22 mouse cellular contexts compared by ENCODE assay signal in genomic region chr1:95448962-95449558, GRCm38 (mm10).
A peak's percentile ranks its signal among the peaks of the same experiment; 100 is the strongest.
DNase-seq lines count a peak whose midpoint lies in the region; ATAC-seq and TF ChIP-seq lines count a peak whose summit lies in the region.
"Had no signal": no experiment of that assay in that cellular context is flagged by ENCODE, and none has a peak within 500 bp of the region (broad histone marks: within the 10 kb centered on the region; RNA-seq: fewer than 3 reads in every experiment).

No protein-coding gene starts in this region.

- H3K4me1 ChIP-seq in midbrain, embryonic 15.5 days: no peaks in the 10 kb centered on the region
- H3K4me1 ChIP-seq in midbrain, embryonic 11.5 days (ENCODE audit: control insufficient read depth, insufficient read depth, low read length): no peaks in the 10 kb centered on the region
- no peaks in the 10 kb centered on the region; the same call in 1 of the 2 replicates for H3K4me1 ChIP-seq in brown adipose tissue, adult 24 weeks (ENCODE audit: control insufficient read depth, insufficient read depth, insufficient read length, low read length)
- H3K4me1 ChIP-seq in hindbrain, postnatal 0 days (ENCODE audit: insufficient read depth, low read length): no peaks in the 10 kb centered on the region
- H3K4me1 ChIP-seq: embryonic facial prominence, embryonic 12.5 days; heart, embryonic 12.5 days; midbrain, embryonic 12.5 days; neural tube, embryonic 12.5 days had no signal

- WGBS in midbrain, embryonic 15.5 days: 66% methylated on average over 7 of the region's 7 CpGs
- WGBS in midbrain, embryonic 11.5 days: 85% methylated on average over 7 of the region's 7 CpGs
- WGBS in hindbrain, postnatal 0 days: 61% methylated on average over 7 of the region's 7 CpGs

- no peak overlapping the region for H3K9ac ChIP-seq in midbrain, embryonic 15.5 days
- no peak overlapping the region for H3K9ac ChIP-seq in midbrain, embryonic 11.5 days (ENCODE audit: low read length)
- no peak overlapping the region for H3K9ac ChIP-seq in hindbrain, postnatal 0 days (replicated peaks; ENCODE audit: low read length)
- H3K9ac ChIP-seq: embryonic facial prominence, embryonic 12.5 days; heart, embryonic 12.5 days; liver, embryonic 14.5 days; midbrain, embryonic 12.5 days; neural tube, embryonic 12.5 days had no signal

- ATAC-seq in midbrain, embryonic 15.5 days (replicated peaks): peak; percentile 56; the same call in 1 of the 2 replicates
- no peak for ATAC-seq in midbrain, embryonic 11.5 days (ENCODE audit: low FRiP score)
- ATAC-seq in hindbrain, postnatal 0 days: peak; percentile 64

- TF ChIP-seq CTCF in hindbrain, postnatal 0 days (IDR thresholded peaks at IDR 0.05; ENCODE audit: low read depth): no peak

- no peaks in the 10 kb centered on the region for H3K9me3 ChIP-seq in midbrain, embryonic 15.5 days
- H3K9me3 ChIP-seq in midbrain, embryonic 11.5 days (ENCODE audit: control insufficient read depth, low read length): no peaks in the 10 kb centered on the region
- no peaks in the 10 kb centered on the region for H3K9me3 ChIP-seq in hindbrain, postnatal 0 days (ENCODE audit: low read length)
- H3K9me3 ChIP-seq: embryonic facial prominence, embryonic 12.5 days; heart, embryonic 12.5 days; limb, embryonic 10.5 days; midbrain, embryonic 12.5 days; neural tube, embryonic 12.5 days had no signal

- H3K36me3 ChIP-seq in midbrain, embryonic 15.5 days (replicated peaks): no peaks in the 10 kb centered on the region
- no peaks in the 10 kb centered on the region for H3K36me3 ChIP-seq in midbrain, embryonic 11.5 days (ENCODE audit: control insufficient read depth, insufficient read depth, low read length)
- no peaks in the 10 kb centered on the region for H3K36me3 ChIP-seq in hindbrain, postnatal 0 days (ENCODE audit: insufficient read depth, low read length)
- no peaks in the 10 kb centered on the region for H3K36me3 ChIP-seq in splenic B cell, adult 2 months (ENCODE audit: control insufficient read depth, insufficient read depth, low read length, poor library complexity, severe bottlenecking)
- H3K36me3 ChIP-seq: embryonic facial prominence, embryonic 12.5 days; heart, embryonic 12.5 days; limb, embryonic 10.5 days; midbrain, embryonic 12.5 days; neural tube, embryonic 12.5 days had no signal

- H3K4me3 ChIP-seq in midbrain, embryonic 15.5 days: no peak overlapping the region
- no peak overlapping the region for H3K4me3 ChIP-seq in midbrain, embryonic 11.5 days (ENCODE audit: low read depth, low read length)
- no peak overlapping the region for H3K4me3 ChIP-seq in brown adipose tissue, adult 24 weeks (ENCODE audit: insufficient read depth, low read depth, low read length)
- no peak overlapping the region for H3K4me3 ChIP-seq in hindbrain, postnatal 0 days (ENCODE audit: low read length)
- H3K4me3 ChIP-seq: embryonic facial prominence, embryonic 12.5 days; heart, embryonic 12.5 days; limb, embryonic 10.5 days; midbrain, embryonic 12.5 days; neural tube, embryonic 12.5 days had no signal

- H3K27ac ChIP-seq in midbrain, embryonic 15.5 days: no peak overlapping the region
- no peak overlapping the region for H3K27ac ChIP-seq in midbrain, embryonic 11.5 days (ENCODE audit: low read depth, low read length)
- peak overlapping the region; percentile 64; the same call in 1 of the 2 replicates for H3K27ac ChIP-seq in brown adipose tissue, adult 24 weeks (replicated peaks; ENCODE audit: low read depth, low read length)
- no peak overlapping the region for H3K27ac ChIP-seq in hindbrain, postnatal 0 days
- H3K27ac ChIP-seq: embryonic facial prominence, embryonic 12.5 days; limb, embryonic 10.5 days; liver, embryonic 14.5 days; midbrain, embryonic 12.5 days; neural tube, embryonic 12.5 days had no signal

- DNase-seq in midbrain, embryonic 11.5 days (ENCODE audit: low spot score, missing footprints): no peak
- peak; percentile 24 for DNase-seq in hindbrain, postnatal 0 days (ENCODE audit: low spot score)
- DNase-seq in splenic B cell, adult 2 months (ENCODE audit: low read depth, low spot score): peak; percentile 29
- no peak for DNase-seq in adrenal gland, adult 18-20 months (ENCODE audit: low spot score in 2 of 2)
- DNase-seq in urinary bladder, postnatal 36 days (ENCODE audit: low spot score in 2 of 2): no peak
- DNase-seq: adrenal gland, postnatal 14 days; cerebellum, adult 11 months; gastrocnemius, postnatal 36 days; heart, postnatal 4 days; kidney, adult 18-20 months; kidney, postnatal 25 days; lung, postnatal 10 days; right cerebral cortex, adult 18-20 months had no signal

- H3K27me3 ChIP-seq in midbrain, embryonic 15.5 days (replicated peaks): no peaks in the 10 kb centered on the region
- H3K27me3 ChIP-seq in midbrain, embryonic 11.5 days (ENCODE audit: control insufficient read depth, insufficient read depth, low read length): no peaks in the 10 kb centered on the region
- no peaks in the 10 kb centered on the region for H3K27me3 ChIP-seq in hindbrain, postnatal 0 days (ENCODE audit: insufficient read depth, low read length)
- no peaks in the 10 kb centered on the region for H3K27me3 ChIP-seq in splenic B cell, adult 2 months (ENCODE audit: control insufficient read depth, insufficient read depth, low read length, poor library complexity, severe bottlenecking)
- H3K27me3 ChIP-seq: CH12.LX; embryonic facial prominence, embryonic 12.5 days; heart, embryonic 12.5 days; midbrain, embryonic 12.5 days; neural tube, embryonic 12.5 days had no signal

- H3K4me2 ChIP-seq in midbrain, embryonic 15.5 days: no peak overlapping the region
- H3K4me2 ChIP-seq in midbrain, embryonic 11.5 days: no peak overlapping the region
- no peak overlapping the region for H3K4me2 ChIP-seq in hindbrain, postnatal 0 days (ENCODE audit: low read depth, low read length)
- H3K4me2 ChIP-seq: embryonic facial prominence, embryonic 12.5 days; heart, embryonic 12.5 days; midbrain, embryonic 12.5 days; neural tube, embryonic 12.5 days had no signal

Comparison
In these comparisons a context has a peak if more than half of its experiments do, and no peak if none do; other contexts are left out.
1. DNase-seq: peak in hindbrain, postnatal 0 days (single experiment) and splenic B cell, adult 2 months (single experiment); none in midbrain, embryonic 11.5 days (single experiment), adrenal gland, adult 18-20 months (0 of 2) and urinary bladder, postnatal 36 days (0 of 2).